Comparison of ENCODE assay signal across 27 mouse cellular contexts in genomic region chr3:101860151-101860550, GRCm38 (mm10). TPM values are rescaled to one million over a fixed set of nuclear protein-coding genes. Genes with fewer than 3 reads are reported as not detected.
DNase-seq lines count a peak whose midpoint lies in the region; TF ChIP-seq lines count a peak whose summit lies in the region.
"Had no signal": no experiment of that assay in that cellular context is flagged by ENCODE, and none has a peak within 500 bp of the region (broad histone marks: within the 10 kb centered on the region; RNA-seq: fewer than 3 reads in every experiment).

No protein-coding gene starts in this region.

- no peak for TF ChIP-seq CTCF in kidney, adult 2 months (conservative IDR thresholded peaks at IDR 0.05; ENCODE audit: insufficient read depth, insufficient read length, low read depth, low read length)

- WGBS in kidney, adult 2 months: 87% methylated on average over 7 of the region's 7 CpGs

- no peak for TF ChIP-seq POLR2A in kidney, adult 2 months (IDR thresholded peaks at IDR 0.05; ENCODE audit: low read depth, low read length)

- H3K36me3 ChIP-seq in kidney, adult 2 months (ENCODE audit: control insufficient read depth, insufficient read depth, low read length): no peaks in the 10 kb centered on the region

- no peaks in the 10 kb centered on the region for H3K4me1 ChIP-seq in kidney, adult 2 months (ENCODE audit: control insufficient read depth, insufficient read depth, low read length)
- H3K4me1 ChIP-seq: embryonic facial prominence, embryonic 13.5 days; hindbrain, embryonic 15.5 days; kidney, embryonic 15.5 days; limb, embryonic 15.5 days; midbrain, embryonic 13.5 days had no signal

- no peak overlapping the region for H3K27ac ChIP-seq in kidney, adult 2 months (ENCODE audit: insufficient read depth, low read depth, low read length)
- H3K27ac ChIP-seq: embryonic facial prominence, embryonic 13.5 days; forebrain, embryonic 13.5 days; hindbrain, embryonic 15.5 days; kidney, embryonic 15.5 days; limb, embryonic 15.5 days; liver, embryonic 14.5 days; midbrain, embryonic 13.5 days had no signal

- no peak overlapping the region for H3K4me3 ChIP-seq in kidney, adult 2 months (ENCODE audit: insufficient read depth, low read depth, low read length)
- H3K4me3 ChIP-seq: embryonic facial prominence, embryonic 13.5 days; erythroblast, embryonic 14.5 days; forebrain, embryonic 13.5 days; hindbrain, embryonic 15.5 days; kidney, embryonic 15.5 days; limb, embryonic 15.5 days; midbrain, embryonic 13.5 days had no signal

- DNase-seq in frontal cortex, postnatal 25 days (ENCODE audit: low spot score in 2 of 2): peak; percentile 10 to 23
- no peak for DNase-seq in frontal cortex, postnatal 10 days (ENCODE audit: low spot score in 2 of 2)
- DNase-seq in layer of hippocampus, adult 9-11 months: peak; percentile 34
- no peak for DNase-seq in layer of hippocampus, postnatal 14 days (ENCODE audit: low spot score in 2 of 2)
- peak; percentile 45 for DNase-seq in right cerebral cortex, postnatal 25 days
- no peak for DNase-seq in right cerebral cortex, postnatal 10 days (ENCODE audit: low spot score in 2 of 2)
- DNase-seq in kidney, adult 2 months: no peak
- no peak for DNase-seq in embryo, embryonic 10 days (ENCODE audit: low spot score)
- DNase-seq: adrenal gland, adult 8-10 months; cerebellum, adult 18-20 months; cerebellum, postnatal 14 days; embryo, embryonic 11 days; kidney, postnatal 36 days; lung, embryonic 14.5 days; thymus, adult 18-20 months; thymus, postnatal 36 days had no signal

- H3K27me3 ChIP-seq in kidney, adult 2 months (replicated peaks; ENCODE audit: control insufficient read depth, insufficient read depth, low read length): no peaks in the 10 kb centered on the region
- H3K27me3 ChIP-seq: embryonic facial prominence, embryonic 13.5 days; forebrain, embryonic 13.5 days; hindbrain, embryonic 15.5 days; kidney, embryonic 15.5 days; limb, embryonic 15.5 days; midbrain, embryonic 13.5 days had no signal

RNA-seq across cellular contexts. Expression of gene Mab21l3, which starts 11.4 kb away (rescaled TPM):
- total RNA-seq in layer of hippocampus, postnatal 14 days (2021): under 1 TPM in 1 of 2 experiments, not detected in 1; 0.18 TPM
- polyA plus RNA-seq in kidney, adult 2 months (2012; rRNA removed): 1.8 TPM in 2 replicates
- total RNA-seq: gastrocnemius, adult 8-10 months; hematopoietic stem cell, adult 5-6 weeks; megakaryocyte, adult 5-6 weeks had no signal
- polyA plus RNA-seq: erythroblast, embryonic 14.5 days had no signal

Comparison
In these comparisons a context has a peak if more than half of its experiments do, and no peak if none do; other contexts are left out.
1. DNase-seq: peak in frontal cortex, postnatal 25 days (2 of 2), layer of hippocampus, adult 9-11 months (single experiment) and right cerebral cortex, postnatal 25 days (single experiment); none in frontal cortex, postnatal 10 days (0 of 2), layer of hippocampus, postnatal 14 days (0 of 2), right cerebral cortex, postnatal 10 days (0 of 2), kidney, adult 2 months (single experiment) and embryo, embryonic 10 days (single experiment).